Mouse (Mus musculus) neural tube, embryonic 11.5 days (tissue): ENCODE measurements around the gene Adam17. TPM values are rescaled to one million over a fixed set of nuclear protein-coding genes. Genes with fewer than 3 reads are reported as not detected.

Experiments used
- ATAC-seq: fragments of 200-750 bp; cut with Nextera tagmentation; 2 replicates; pipeline ENCODE4 v1.8.0; 2017; ENCODE audit warnings: moderate number of reproducible peaks, mild to moderate bottlenecking, moderate TSS enrichment, moderate library complexity; ENCODE audit not compliant: insufficient read depth, low FRiP score, low TSS enrichment
- DNase-seq: peaks from one replicate; pipeline ENCODE4 v3.0.0-alpha.2; 2015; ENCODE audit warnings: low spot score
- H3K27ac ChIP-seq: fragments of 300-500 bp; sonication (generic); 2 replicates; pipeline ENCODE4 v1.5.1; 2014; ENCODE audit warnings: low read depth, mild to moderate bottlenecking, low read length
- H3K27me3 ChIP-seq: fragments of 300-500 bp; sonication (generic); 2 replicates; pipeline ENCODE4 v1.6.1; 2014; ENCODE audit warnings: mild to moderate bottlenecking, low read length, mixed read lengths; ENCODE audit not compliant: control insufficient read depth, insufficient read depth
- H3K36me3 ChIP-seq: fragments of 300-500 bp; sonication (generic); 2 replicates; pipeline ENCODE4 v1.6.1; 2014; ENCODE audit warnings: mild to moderate bottlenecking, low read length, moderate library complexity, mixed read lengths; ENCODE audit not compliant: control insufficient read depth, insufficient read depth
- H3K4me1 ChIP-seq: fragments of 300-500 bp; sonication (generic); 2 replicates; pipeline ENCODE4 v1.6.1; 2014; ENCODE audit warnings: low read length, mixed read lengths; ENCODE audit not compliant: control insufficient read depth, insufficient read depth
- H3K4me2 ChIP-seq: fragments of 300-500 bp; sonication (generic); 2 replicates; pipeline ENCODE4 v1.6.1; 2014; ENCODE audit warnings: low read depth, mild to moderate bottlenecking, moderate library complexity
- H3K4me3 ChIP-seq: fragments of 300-500 bp; sonication (generic); 2 replicates; pipeline ENCODE4 v1.5.1; 2014; ENCODE audit warnings: low read depth, low read length
- H3K9ac ChIP-seq: fragments of 300-500 bp; sonication (generic); 2 replicates; pipeline ENCODE4 v1.6.1; 2014; ENCODE audit warnings: mild to moderate bottlenecking, low read length
- H3K9me3 ChIP-seq: fragments of 300-500 bp; sonication (generic); 2 replicates; pipeline ENCODE4 v1.6.1; 2016; ENCODE audit warnings: low read length; ENCODE audit not compliant: control insufficient read depth
- WGBS: fragments of 180-500 bp; shearing (Covaris S2); extraction: QIAGEN DNeasy Blood & Tissue Kit; methylation state at CpG from one replicate; pipeline ENCODE4 v1.1.7; 2014; 5-methylcytosine and 5-hydroxymethylcytosine counted together
- polyA plus RNA-seq: library from polyadenylated mRNA; unstranded; fragments of >200 nt; fragmentation: Nextera tagmentation; extraction: Ambion mirVana; gene quantifications from 2 replicates; pipeline ENCODE4 v1.2.1, GENCODE M21; 2014

The Adam17 gene
- polyA plus RNA-seq, 1 experiment from 2014 or later, result 37.0 TPM

DNA sequence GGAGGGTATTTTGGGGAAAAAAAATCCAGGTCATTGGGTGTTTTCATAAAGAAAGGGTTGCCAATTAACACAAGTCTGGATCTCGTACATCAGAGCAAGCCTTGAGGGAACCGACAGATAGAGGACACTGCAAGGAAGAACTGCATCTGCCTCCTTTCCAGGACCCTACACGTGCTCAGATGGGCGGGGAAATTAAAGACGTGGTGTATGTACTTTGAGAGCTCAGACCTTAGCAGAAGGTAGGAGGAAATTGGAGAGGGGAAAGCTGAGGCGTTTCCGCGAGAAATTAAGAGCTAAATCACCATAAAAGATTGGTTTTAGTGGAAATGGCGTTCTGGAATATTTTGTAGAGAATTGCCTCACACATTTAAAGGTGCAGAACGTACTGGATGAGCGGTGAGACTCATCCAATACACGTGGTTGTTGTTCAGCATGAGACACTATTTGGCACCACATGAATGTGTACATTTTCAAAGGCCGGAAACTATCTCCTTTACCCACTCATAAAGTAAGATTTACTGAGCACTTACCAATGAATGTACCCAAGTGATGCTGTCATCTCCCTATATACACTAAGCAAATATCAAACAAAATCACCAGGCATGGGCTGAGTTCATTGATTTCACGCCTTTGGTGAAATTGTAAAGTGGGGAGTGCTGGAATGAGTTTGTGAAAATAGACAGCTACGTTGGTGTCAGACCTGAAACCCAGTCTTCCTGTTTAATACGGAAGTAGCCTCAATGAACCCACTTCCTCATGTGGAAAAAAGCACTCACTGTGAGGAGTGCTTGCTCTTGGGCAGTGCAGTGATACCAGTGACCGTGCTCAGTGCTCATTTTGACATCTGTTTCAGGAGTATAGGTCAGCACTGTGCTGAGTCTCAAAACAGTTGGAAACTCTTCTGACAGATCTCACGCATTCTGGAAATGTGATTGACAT is 86.5 kb downstream of the Adam17 start:
- Histone ChIP-seq H3K4me3 (peak overlapping the region; percentile 77), H3K4me1 (no peaks in the 10 kb centered on the region), H3K27ac (peak overlapping the region; percentile 77), H3K27me3 (no peaks in the 10 kb centered on the region), H3K9ac (peak overlapping the region; percentile 87), H3K4me2 (peak overlapping the region; percentile 77), H3K9me3 (no peaks in the 10 kb centered on the region), H3K36me3 (no peaks in the 10 kb centered on the region)
- 39% methylated on average over 18 of the region's 18 CpGs for WGBS
- DNase-seq, result no peak
- peak; percentile 41 for ATAC-seq

DNA sequence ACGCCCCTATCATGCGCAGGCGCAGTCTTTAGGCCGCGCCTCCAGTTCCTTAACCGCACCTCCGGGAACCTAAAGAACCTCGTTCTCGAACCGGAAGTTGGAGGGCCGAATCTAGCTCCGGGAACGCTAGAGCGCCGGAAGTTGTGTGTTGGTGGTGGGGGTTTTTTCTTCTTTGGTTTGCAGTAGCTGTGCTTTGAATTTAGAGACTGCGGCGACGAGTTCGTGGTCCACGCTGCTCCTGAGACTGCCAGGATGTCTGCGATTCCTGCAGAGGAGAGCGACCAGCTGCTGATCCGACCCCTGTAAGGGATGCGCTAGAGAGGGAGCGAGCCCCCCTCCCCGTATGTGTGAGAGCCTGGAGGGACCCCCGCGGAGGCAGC is 87.2 kb downstream of the Adam17 start, which contains the start of gene Itgb1bp1:
Gene Itgb1bp1 (minus strand): TSS at position 42 of the 380 bp plus-strand sequence.
- Histone ChIP-seq H3K9ac (peak within 1 kb of the TSS; percentile 87), H3K27me3 (no peaks in the 10 kb centered on the region), H3K9me3 (no peaks in the 10 kb centered on the region), H3K4me2 (peak within 1 kb of the TSS; percentile 77), H3K36me3 (no peaks in the 10 kb centered on the region), H3K4me1 (no peaks in the 10 kb centered on the region), H3K4me3 (peak within 1 kb of the TSS; percentile 77), H3K27ac (peak within 1 kb of the TSS; percentile 77)
- DNase-seq, result peak; percentile 98
- WGBS, result under 1% methylated on average over 28 of the region's 28 CpGs
- ATAC-seq, result peak; percentile 94

DNA sequence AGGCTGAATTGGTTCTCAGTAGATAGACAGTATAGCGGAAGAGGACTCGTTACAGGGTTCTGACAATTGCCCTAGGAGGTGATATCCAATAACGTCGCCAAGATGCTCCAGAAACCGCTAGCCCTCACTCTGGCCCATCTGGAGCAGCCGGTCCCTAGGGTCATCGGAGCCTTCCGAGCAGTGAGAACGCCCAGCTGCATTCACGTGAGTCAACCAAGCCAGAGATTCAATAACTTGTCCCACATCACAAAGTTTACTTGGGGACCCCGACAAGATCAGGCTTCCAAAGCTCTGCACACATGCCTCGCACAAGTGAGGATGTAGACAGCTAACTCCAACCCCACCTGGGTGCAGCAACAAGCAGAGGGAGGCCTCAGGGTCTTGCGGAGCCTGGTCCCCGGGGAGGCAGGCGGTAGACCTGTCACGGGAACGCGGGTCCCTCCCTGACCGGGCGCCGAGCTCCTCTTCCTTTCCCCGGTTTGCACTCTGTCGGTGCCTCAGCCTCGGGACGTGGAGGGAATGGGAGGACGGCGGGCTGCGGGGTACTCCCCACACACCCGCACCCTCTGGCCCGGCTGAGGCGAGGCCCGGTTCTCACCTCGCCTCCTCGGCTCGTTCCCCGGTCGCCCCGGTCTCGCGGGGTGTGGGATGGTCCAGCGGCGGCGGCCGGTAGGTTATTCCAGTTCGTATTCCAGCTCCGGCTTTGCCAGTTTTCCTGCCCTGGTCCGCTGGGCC is 87.8 kb downstream of the Adam17 start:
- H3K9me3 ChIP-seq, result no peaks in the 10 kb centered on the region
- H3K27me3 ChIP-seq, result no peaks in the 10 kb centered on the region
- DNase-seq (no peak), ATAC-seq (peak; percentile 77)
- peak overlapping the region; percentile 53; the same call in 1 of the 2 replicates for H3K27ac ChIP-seq
- peak overlapping the region; percentile 77 for H3K4me2 ChIP-seq
- H3K4me1 ChIP-seq, result no peaks in the 10 kb centered on the region
- peak overlapping the region; percentile 77 for H3K4me3 ChIP-seq
- H3K36me3 ChIP-seq, result no peaks in the 10 kb centered on the region
- peak overlapping the region; percentile 80 for H3K9ac ChIP-seq
- WGBS, result under 1% methylated on average over 39 of the region's 47 CpGs

DNA sequence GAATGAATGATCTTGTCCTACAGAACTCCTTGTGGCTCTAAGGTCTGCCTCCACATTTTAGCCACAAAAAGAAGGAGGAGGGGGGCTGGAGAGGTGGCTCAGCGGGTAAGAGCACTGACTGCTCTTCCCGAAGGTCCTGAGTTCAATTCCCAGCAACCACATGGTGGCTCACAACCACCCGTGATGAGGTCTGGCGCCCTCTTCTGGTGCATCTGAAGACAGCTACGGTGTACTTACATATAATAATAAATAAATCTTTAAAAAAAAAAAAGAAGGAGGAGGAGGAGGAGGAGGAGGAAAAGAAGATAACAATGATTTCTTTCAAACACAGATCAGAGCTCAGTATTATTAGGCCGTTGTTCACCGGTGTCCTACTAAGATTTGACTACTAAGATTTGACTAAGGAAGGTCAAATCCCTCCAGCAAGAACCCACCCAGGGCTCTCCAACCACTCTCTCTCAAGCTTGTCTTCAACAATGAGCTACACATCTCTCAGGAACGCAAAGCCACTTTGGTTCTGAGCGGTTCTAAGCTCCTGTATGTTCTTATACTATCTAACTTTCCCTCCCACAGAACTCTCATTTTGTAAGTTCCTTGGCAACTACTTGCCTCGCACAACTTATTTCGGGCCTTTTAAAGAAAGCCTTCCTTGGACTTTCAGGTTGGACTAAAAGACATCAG is 88.5 kb downstream of the Adam17 start, which contains the start of gene Cpsf3:
Gene Cpsf3 (plus strand): TSS at position 631 of the 681 bp plus-strand sequence.
- DNase-seq, result no peak
- WGBS, result 56% methylated on average over 11 of the region's 11 CpGs

DNA sequence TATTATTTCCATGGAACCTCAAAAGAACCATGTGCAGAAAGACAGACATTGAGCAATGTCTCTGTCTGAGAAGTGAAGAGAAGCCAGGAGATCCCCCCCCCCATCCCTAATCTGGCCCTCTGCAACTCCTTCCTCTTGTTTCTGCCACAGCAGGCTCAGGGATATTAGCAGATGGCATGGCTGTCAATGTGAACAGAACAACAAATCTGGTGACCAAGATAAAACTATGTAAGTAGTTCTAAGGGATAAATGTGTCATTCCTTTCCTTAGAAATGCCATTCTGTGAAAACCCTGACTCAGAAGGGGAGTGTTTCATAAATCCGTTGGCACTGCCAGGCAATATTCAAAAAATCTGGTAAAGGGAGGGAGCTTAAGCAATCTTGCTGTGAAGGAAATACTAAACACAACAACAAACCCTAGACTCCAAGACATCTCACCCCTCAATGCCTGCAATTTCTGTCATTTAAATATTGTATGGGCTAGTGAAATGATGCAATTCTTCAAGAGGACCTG is 96.0 kb downstream of the Adam17 start:
- Histone ChIP-seq H3K4me3 (no peak overlapping the region), H3K27ac (no peak overlapping the region), H3K9ac (no peak overlapping the region), H3K4me2 (no peak overlapping the region), H3K27me3 (no peaks in the 10 kb centered on the region), H3K4me1 (no peaks in the 10 kb centered on the region), H3K36me3 (no peaks in the 10 kb centered on the region), H3K9me3 (no peaks in the 10 kb centered on the region)
- DNase-seq, result no peak
- ATAC-seq, result no peak
- 96% methylated on average over 1 of the region's 1 CpGs for WGBS

More for the DNA sequence above, 88.5 kb downstream of the Adam17 start, which contains the start of gene Cpsf3:
- no peaks in the 10 kb centered on the region for H3K9me3 ChIP-seq
- H3K27ac ChIP-seq, result peak within 1 kb of the TSS; percentile 77; the same call in 1 of the 2 replicates
- H3K4me2 ChIP-seq, result peak within 1 kb of the TSS; percentile 77
- peak within 1 kb of the TSS; percentile 87 for H3K9ac ChIP-seq
- peak within 1 kb of the TSS; percentile 77 for H3K4me3 ChIP-seq
- no peak for ATAC-seq
- H3K4me1 ChIP-seq, result no peaks in the 10 kb centered on the region
- no peaks in the 10 kb centered on the region for H3K36me3 ChIP-seq
- no peaks in the 10 kb centered on the region for H3K27me3 ChIP-seq

DNA sequence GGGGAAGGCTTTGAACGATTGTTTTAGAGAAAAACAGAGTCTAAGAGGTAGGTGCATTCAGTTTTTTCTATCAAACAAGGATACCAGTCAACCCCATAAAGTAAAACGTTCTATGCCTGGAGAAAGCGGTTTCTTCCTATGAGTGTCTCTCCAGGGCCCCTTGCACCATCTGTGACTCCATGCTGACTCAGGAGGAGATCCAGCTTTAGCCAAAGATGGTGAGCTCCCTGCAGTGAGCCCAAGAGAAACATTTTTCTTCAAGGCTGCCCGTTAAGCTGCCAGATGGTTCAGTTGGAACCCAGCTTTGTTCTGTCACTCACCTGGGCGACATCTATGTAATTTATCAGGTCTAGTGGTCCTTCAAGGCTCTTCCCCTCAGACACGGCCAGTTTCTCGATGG is 99.0 kb downstream of the Adam17 start:
- H3K4me3 ChIP-seq, result no peak overlapping the region
- H3K27me3 ChIP-seq, result no peaks in the 10 kb centered on the region
- H3K9me3 ChIP-seq, result no peaks in the 10 kb centered on the region
- H3K9ac ChIP-seq, result no peak overlapping the region
- H3K36me3 ChIP-seq, result peaks cover 14% of the 10 kb centered on the region
- no peaks in the 10 kb centered on the region for H3K4me1 ChIP-seq
- no peak for ATAC-seq
- DNase-seq, result no peak
- no peak overlapping the region for H3K27ac ChIP-seq
- H3K4me2 ChIP-seq, result no peak overlapping the region
- 72% methylated on average over 7 of the region's 7 CpGs for WGBS

Other genes with a start within 250 kb of the Adam17 start
- 136 and 138 TPM in 2 replicates for gene Cpsf3, start 88.2 kb downstream of the Adam17 start, polyA plus RNA-seq
- 43.6 and 48.8 TPM in 2 replicates for gene Itgb1bp1, start 87.3 kb downstream of the Adam17 start, polyA plus RNA-seq
- 45.6 and 47.2 TPM in 2 replicates for gene Iah1, start 57.2 kb downstream of the Adam17 start, polyA plus RNA-seq
- 1,105 and 1,167 TPM in 2 replicates for gene Ywhaq, start 44.0 kb upstream of the Adam17 start, polyA plus RNA-seq